ENCODE assay signal across 8 mouse cellular contexts in genomic region chr5:138279585-138280424, GRCm38 (mm10). TPM values are rescaled to one million over a fixed set of nuclear protein-coding genes. Genes with fewer than 3 reads are reported as not detected.
DNase-seq lines count a peak whose midpoint lies in the region; ATAC-seq lines count a peak whose summit lies in the region.

Gene Gm43720, minus strand, starts transcription at chr5:138279958.
Gene Gpc2, minus strand, starts transcription at chr5:138280005.
Gene Stag3, plus strand, starts transcription at chr5:138280240.

- intact Hi-C loops in gastrocnemius, postnatal 14 days (cut with DNase I; ENCODE audit: low total_unique reads), result no loop called here
- intact Hi-C loops in left cerebral cortex, postnatal 14 days (cut with DNase I), result no loop called here

- peak; percentile 91 for DNase-seq in adrenal gland, postnatal 14 days
- peak; percentile 99 for DNase-seq in embryo, embryonic 11 days
- peak; percentile 84 for DNase-seq in gastrocnemius, postnatal 14 days
- peak; percentile 95 for DNase-seq in hindlimb bud, embryonic 11.5 days (ENCODE audit: extremely low spot score, low read depth, low spot score)
- DNase-seq in left cerebral cortex, postnatal 14 days (ENCODE audit: low spot score in 2 of 2), result peak; percentile 82 to 90
- peak; percentile 65 to 66 for DNase-seq in right cerebral cortex, adult 2 months (ENCODE audit: low spot score in 2 of 2)
- peak; percentile 87 for DNase-seq in urinary bladder, postnatal 14 days (ENCODE audit: low spot score)

- ATAC-seq in megakaryocyte progenitor cell, adult 5-6 weeks (replicated peaks; ENCODE audit: poor library complexity), result peak; percentile 93

RNA-seq across cellular contexts. Expression of gene Gm43720, which starts in this region (rescaled TPM):
- total RNA-seq in adrenal gland, postnatal 14 days (2021), result not detected in 2 replicates
- total RNA-seq in gastrocnemius, postnatal 14 days (2021), result not detected
- total RNA-seq in left cerebral cortex, postnatal 14 days (2021), result not detected
- not detected in 2 replicates for total RNA-seq in megakaryocyte progenitor cell, adult 5-6 weeks (2015)
- total RNA-seq in megakaryocyte progenitor cell, adult 5-6 weeks (2017), result not detected in 2 replicates

RNA-seq across cellular contexts. Expression of gene Gpc2, which starts in this region (rescaled TPM):
- total RNA-seq in adrenal gland, postnatal 14 days (2021), result 1.1 and 1.3 TPM in 2 replicates
- total RNA-seq in gastrocnemius, postnatal 14 days (2021), result under 1 TPM; 0.44 to 0.47 TPM
- 1 to 10 TPM; 1.8 to 2.7 TPM for total RNA-seq in left cerebral cortex, postnatal 14 days (2021)
- total RNA-seq in megakaryocyte progenitor cell, adult 5-6 weeks (2015), result 1.2 and 2.0 TPM in 2 replicates
- total RNA-seq in megakaryocyte progenitor cell, adult 5-6 weeks (2017), result 3.2 and 3.9 TPM in 2 replicates

RNA-seq across cellular contexts. Expression of gene Stag3, which starts in this region (rescaled TPM):
- 0.15 and 0.56 TPM in 2 replicates for total RNA-seq in adrenal gland, postnatal 14 days (2021)
- under 1 TPM in 1 of 2 experiments, not detected in 1; 0.49 TPM for total RNA-seq in gastrocnemius, postnatal 14 days (2021)
- total RNA-seq in left cerebral cortex, postnatal 14 days (2021), result 1 to 10 TPM; 1.1 to 1.8 TPM
- total RNA-seq in megakaryocyte progenitor cell, adult 5-6 weeks (2015), result 15.7 and 20.2 TPM in 2 replicates
- 9.3 and 22.2 TPM in 2 replicates for total RNA-seq in megakaryocyte progenitor cell, adult 5-6 weeks (2017)

Comparison
In these comparisons a context has a peak if more than half of its experiments do, and no peak if none do; other contexts are left out.
1. Peak in every context shown above with its lines: DNase-seq and ATAC-seq.
2. Peak in DNase-seq in gastrocnemius, postnatal 14 days; RNA of the genes that start here not detected or under 1 TPM.